30 mouse cellular contexts compared by ENCODE assay signal in genomic region chr5:99195436-99195835, GRCm38 (mm10).
DNase-seq lines count a peak whose midpoint lies in the region; ATAC-seq and TF ChIP-seq lines count a peak whose summit lies in the region.
"Had no signal": no experiment of that assay in that cellular context is flagged by ENCODE, and none has a peak within 500 bp of the region (broad histone marks: within the 10 kb centered on the region; RNA-seq: fewer than 3 reads in every experiment).

No protein-coding gene starts in this region.

- no peaks in the 10 kb centered on the region for H3K79me2 ChIP-seq in myocyte (ENCODE audit: control insufficient read depth, insufficient read depth)

- no peaks in the 10 kb centered on the region for H3K27me3 ChIP-seq in myocyte (ENCODE audit: control insufficient read depth, insufficient read depth, insufficient read length)
- H3K27me3 ChIP-seq: CH12.LX; embryonic facial prominence, embryonic 13.5 days; forebrain, embryonic 12.5 days; forebrain, embryonic 15.5 days; intestine, embryonic 15.5 days had no signal

- peak; percentile 15 for DNase-seq in adrenal gland, adult 8-10 months
- DNase-seq in adrenal gland, adult 18-20 months (ENCODE audit: low spot score in 2 of 2) = no peak
- DNase-seq in Muller cell, postnatal 12 days (ENCODE audit: inconsistent ontology term) = peak; percentile 18
- DNase-seq in adrenal gland, postnatal 10 days = peak; percentile 26
- no peak for DNase-seq in retina, postnatal 1 day
- DNase-seq: cerebellum, adult 11-12 months; cerebellum, adult 8-10 months; cerebellum, postnatal 10 days; cerebellum, postnatal 36 days; embryo, embryonic 11 days; gastrocnemius, postnatal 25 days; heart, adult 2 months; heart, postnatal 36 days; kidney, adult 11 months; kidney, adult 9 months had no signal

- no peak overlapping the region for H3K4me2 ChIP-seq in myocyte (ENCODE audit: low read depth)
- H3K4me2 ChIP-seq: embryonic facial prominence, embryonic 13.5 days; forebrain, embryonic 12.5 days; forebrain, embryonic 15.5 days; heart, embryonic 11.5 days; hindbrain, embryonic 13.5 days; intestine, embryonic 15.5 days had no signal

- ATAC-seq in CD4-positive, CD25-positive, alpha-beta regulatory T cell, adult 4 months = no peak
- ATAC-seq: activated CD4-positive, CD25-positive, alpha-beta regulatory T cell, adult 4 months; forebrain, embryonic 15.5 days; hindbrain, embryonic 16.5 days; intestine, embryonic 15.5 days had no signal

- no peak for TF ChIP-seq POLR2A in myocyte (IDR thresholded peaks at IDR 0.05; ENCODE audit: insufficient read length, low read depth)

- no peaks in the 10 kb centered on the region for H3K36me3 ChIP-seq in myocyte (ENCODE audit: control insufficient read depth, insufficient read depth)
- H3K36me3 ChIP-seq: embryonic facial prominence, embryonic 10.5 days; embryonic facial prominence, embryonic 13.5 days; forebrain, embryonic 12.5 days; forebrain, embryonic 15.5 days; G1E; hindbrain, embryonic 10.5 days; hindbrain, embryonic 13.5 days; intestine, embryonic 15.5 days had no signal

- H3K4me3 ChIP-seq in myocyte = no peak overlapping the region
- H3K4me3 ChIP-seq: embryonic facial prominence, embryonic 10.5 days; embryonic facial prominence, embryonic 13.5 days; erythroblast, embryonic 14.5 days; forebrain, embryonic 12.5 days; forebrain, embryonic 15.5 days; heart, adult 2 months; hindbrain, embryonic 10.5 days; hindbrain, embryonic 13.5 days; intestine, embryonic 15.5 days had no signal

- H3ac ChIP-seq in myocyte (ENCODE audit: control insufficient read depth, insufficient read length) = no peak overlapping the region

TF ChIP-seq in myocyte, 11 proteins besides CTCF, POLR2A, EP300 and RAD21:
- TF ChIP-seq TCF3 (IDR thresholded peaks at IDR 0.05; ENCODE audit: insufficient read length, low read depth) (no peak), SRF (IDR thresholded peaks at IDR 0.05; ENCODE audit: control insufficient read depth, insufficient read length, low read depth) (no peak), USF1 (IDR thresholded peaks at IDR 0.05; ENCODE audit: low read depth) (peak; percentile 27), CEBPB (IDR thresholded peaks at IDR 0.05; ENCODE audit: insufficient read depth, poor library complexity, severe bottlenecking) (no peak), MAX (IDR thresholded peaks at IDR 0.05; ENCODE audit: low read depth) (no peak), TCF12 (IDR thresholded peaks at IDR 0.05; ENCODE audit: insufficient read depth, poor library complexity, severe bottlenecking) (no peak), REST (IDR thresholded peaks at IDR 0.05; ENCODE audit: insufficient read depth, insufficient read length) (no peak), MYOD1 (IDR thresholded peaks at IDR 0.05; ENCODE audit: control insufficient read depth in 1 of 3, insufficient read length in 2 of 3, low read depth in 2 of 3) (no peak)

Comparison
In these comparisons a context has a peak if more than half of its experiments do, and no peak if none do; other contexts are left out.
1. DNase-seq: peak in adrenal gland, adult 8-10 months (single experiment), Muller cell, postnatal 12 days (single experiment) and adrenal gland, postnatal 10 days (single experiment); none in adrenal gland, adult 18-20 months (0 of 2) and retina, postnatal 1 day (single experiment).